Mouse (Mus musculus) lung, postnatal 0 days (tissue): ENCODE measurements at regions not wholly inside any gene's neighbourhood (a gene's known extent, or its start where the extent isn't known, plus 50 kb on each side); places are given as distances from the start of the nearest gene placed in this dataset.
A peak's percentile ranks its signal among the peaks of the same experiment; 100 is the strongest.

Source experiments
- ATAC-seq: fragments of 200-750 bp; cut with Nextera tagmentation; 2 replicates; pipeline ENCODE4 v1.8.0; 2017; ENCODE audit warnings: moderate library complexity
- DNase-seq: peaks from one replicate; pipeline ENCODE4 v3.0.0-alpha.2; 2016; ENCODE audit warnings: low spot score
- H3K27ac ChIP-seq: fragments of 300-500 bp; sonication (generic); 2 replicates; pipeline ENCODE4 v1.5.1; 2014; ENCODE audit warnings: antibody characterized with exemption, mild to moderate bottlenecking, low read length, mixed read lengths
- H3K27me3 ChIP-seq: fragments of 300-500 bp; sonication (generic); replicated peaks from 2 replicates; pipeline ENCODE4 v1.6.1; 2014; ENCODE audit warnings: low read length, mixed read lengths; ENCODE audit not compliant: insufficient read depth
- H3K36me3 ChIP-seq: fragments of 300-500 bp; sonication (generic); 2 replicates; pipeline ENCODE4 v1.6.1; 2014; ENCODE audit warnings: low read length, mixed read lengths; ENCODE audit not compliant: insufficient read depth
- H3K4me1 ChIP-seq: fragments of 300-500 bp; sonication (generic); 2 replicates; pipeline ENCODE4 v1.6.1; 2014; ENCODE audit warnings: antibody characterized with exemption, low read depth, low read length, mixed read lengths; ENCODE audit not compliant: insufficient read depth
- H3K4me2 ChIP-seq: fragments of 300-500 bp; sonication (generic); replicated peaks from 2 replicates; pipeline ENCODE4 v1.6.1; 2014; ENCODE audit warnings: low read depth, mild to moderate bottlenecking, low read length, moderate library complexity, mixed read lengths
- H3K4me3 ChIP-seq: fragments of 300-500 bp; sonication (generic); 2 replicates; pipeline ENCODE4 v1.5.1; 2014; ENCODE audit warnings: low read depth, low read length
- H3K9ac ChIP-seq: fragments of 300-500 bp; sonication (generic); replicated peaks from 2 replicates; pipeline ENCODE4 v1.6.1; 2014; ENCODE audit warnings: low read depth, mild to moderate bottlenecking
- H3K9me3 ChIP-seq: fragments of 300-500 bp; sonication (generic); 2 replicates; pipeline ENCODE4 v1.6.1; 2016; ENCODE audit warnings: low read length, mixed read lengths
- CTCF ChIP-seq: IDR thresholded peaks from 2 replicates; pipeline ENCODE4 v1.5.1; 2016; ENCODE audit warnings: antibody characterized with exemption, mild to moderate bottlenecking
- EP300 ChIP-seq: IDR thresholded peaks from 2 replicates; pipeline ENCODE4 v1.6.1; 2016; ENCODE audit warnings: antibody characterized with exemption, mild to moderate bottlenecking, control low read depth
- WGBS: fragments of 180-500 bp; shearing (Covaris S2); extraction: QIAGEN DNeasy Blood & Tissue Kit; methylation state at CpG from one replicate; pipeline ENCODE4 v1.1.7; 2014; 5-methylcytosine and 5-hydroxymethylcytosine counted together

- TF ChIP-seq EP300 = no peak
- no peak for TF ChIP-seq CTCF
- Histone ChIP-seq H3K4me1 (no peaks in the 10 kb centered on the region), H3K27me3 (no peaks in the 10 kb centered on the region), H3K4me3 (no peak overlapping the region), H3K36me3 (no peaks in the 10 kb centered on the region), H3K4me2 (no peak overlapping the region), H3K9ac (no peak overlapping the region), H3K9me3 (no peaks in the 10 kb centered on the region), H3K27ac (no peak overlapping the region)
- 70% methylated on average over 4 of the region's 4 CpGs for whole genome bisulfite sequencing
- DNase-seq (no peak), ATAC-seq (no peak)
Measured at GRCm38 (mm10) chr14:46260291-46260980, 118.8 kb upstream of the Gm15217 start.

- DNase-seq (no peak), ATAC-seq (no peak)
- H3K27me3 ChIP-seq = no peaks in the 10 kb centered on the region
- no peak for TF ChIP-seq EP300
- TF ChIP-seq CTCF = no peak
- H3K4me2 ChIP-seq = no peak overlapping the region
- no peaks in the 10 kb centered on the region for H3K36me3 ChIP-seq
- H3K9ac ChIP-seq = no peak overlapping the region
- WGBS = 93% methylated on average over 10 of the region's 10 CpGs
- H3K4me1 ChIP-seq = no peaks in the 10 kb centered on the region
- H3K4me3 ChIP-seq = no peak overlapping the region
- no peak overlapping the region for H3K27ac ChIP-seq
- H3K9me3 ChIP-seq = no peaks in the 10 kb centered on the region
Measured at GRCm38 (mm10) chr14:46275455-46275854, 103.8 kb upstream of the Gm15217 start.

DNA sequence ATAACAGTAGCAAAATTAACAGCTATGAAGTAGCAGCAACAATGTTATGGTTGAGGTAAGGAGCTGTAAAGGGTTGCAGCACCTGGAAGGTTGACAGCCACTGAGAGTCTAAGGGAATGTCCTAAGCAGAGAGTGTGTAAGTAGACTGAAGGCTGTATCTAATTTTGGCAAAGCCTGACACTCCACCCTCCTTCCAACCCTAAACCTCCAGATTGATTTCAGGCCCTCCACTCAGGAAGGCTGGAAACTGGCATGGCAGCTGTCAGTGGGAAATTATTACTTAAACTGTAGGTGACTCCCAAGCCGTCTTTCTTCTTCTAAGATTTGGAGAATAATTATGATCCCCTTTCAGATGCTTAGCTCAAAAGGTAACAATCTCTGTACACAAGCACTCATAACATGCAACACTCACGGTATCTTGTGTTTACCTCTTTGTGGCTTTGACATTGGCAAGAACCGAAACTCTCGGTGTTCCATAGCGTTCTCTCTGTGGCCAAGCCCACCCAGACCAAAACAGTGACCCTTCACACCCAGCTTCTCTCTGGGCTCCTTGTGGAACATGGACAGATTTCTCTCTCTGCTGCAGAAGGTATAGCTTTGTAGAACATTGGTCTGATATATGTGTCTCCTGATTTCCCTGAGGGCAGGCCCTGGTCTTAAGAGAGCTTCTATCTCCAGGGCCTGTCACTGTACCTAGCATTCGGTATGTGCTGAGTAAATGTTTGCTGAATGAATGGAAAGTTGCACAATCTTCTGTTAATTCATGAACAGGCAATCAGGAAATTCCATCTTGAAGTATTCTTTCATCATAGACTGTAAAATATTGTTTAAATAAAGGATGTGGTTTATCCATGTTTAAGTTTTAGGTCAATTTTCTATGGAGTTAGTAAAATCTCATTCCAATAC, 102.0 kb upstream of the Gm15217 start:
- no peak overlapping the region for H3K4me2 ChIP-seq
- H3K4me1 ChIP-seq = no peaks in the 10 kb centered on the region
- H3K36me3 ChIP-seq = no peaks in the 10 kb centered on the region
- no peaks in the 10 kb centered on the region for H3K27me3 ChIP-seq
- ATAC-seq = peak; percentile 65
- no peak overlapping the region for H3K9ac ChIP-seq
- no peaks in the 10 kb centered on the region for H3K9me3 ChIP-seq
- no peak overlapping the region for H3K4me3 ChIP-seq
- DNase-seq = peak; percentile 67
- TF ChIP-seq EP300 (peak; percentile 67; the same call in 1 of the 2 replicates), CTCF (no peak)
- no peak overlapping the region for H3K27ac ChIP-seq
- WGBS = 56% methylated on average over 6 of the region's 6 CpGs

DNA sequence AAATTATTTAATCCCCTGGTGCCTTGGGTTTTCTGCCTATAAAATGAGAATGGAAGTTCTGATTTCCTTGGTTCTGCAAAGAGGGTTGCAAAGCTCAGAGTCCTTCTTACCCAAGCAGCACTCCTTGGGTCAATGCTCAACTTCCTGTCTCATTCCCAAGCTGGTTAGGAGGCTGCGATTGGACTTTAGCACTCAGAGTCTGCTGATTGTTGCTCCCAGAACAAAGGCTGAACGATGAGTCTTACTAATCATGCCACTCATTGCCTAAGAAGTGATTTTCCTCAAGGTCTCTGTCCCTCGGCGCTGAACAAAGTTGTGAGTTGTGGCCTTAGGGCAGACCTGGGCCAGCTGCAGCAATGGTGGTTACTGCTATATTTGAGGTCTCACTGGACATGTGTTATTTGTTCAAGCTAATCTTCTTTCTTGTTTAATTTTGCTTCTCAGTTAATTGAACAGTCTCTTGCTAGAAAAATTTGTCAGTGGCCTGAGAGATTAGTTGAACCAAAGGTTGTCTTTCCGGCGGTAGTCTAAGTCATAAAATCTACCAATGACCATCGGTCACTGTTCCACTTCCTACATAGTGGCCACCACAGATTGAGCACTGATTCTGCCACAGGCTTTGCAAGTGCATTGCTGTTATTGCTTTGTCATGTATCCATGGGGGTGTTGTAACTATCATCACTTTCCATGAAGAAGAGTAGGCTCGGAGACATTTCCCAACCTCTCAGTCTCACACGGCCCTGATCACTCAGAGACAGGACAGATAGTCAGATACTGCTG, 101.2 kb upstream of the Gm15217 start:
- Histone ChIP-seq H3K36me3 (no peaks in the 10 kb centered on the region), H3K9ac (no peak overlapping the region), H3K4me2 (no peak overlapping the region), H3K27ac (no peak overlapping the region), H3K9me3 (no peaks in the 10 kb centered on the region), H3K27me3 (no peaks in the 10 kb centered on the region), H3K4me3 (no peak overlapping the region), H3K4me1 (no peaks in the 10 kb centered on the region)
- TF ChIP-seq CTCF (no peak), EP300 (no peak)
- no peak for ATAC-seq
- WGBS = 80% methylated on average over 9 of the region's 9 CpGs
- DNase-seq = peak; percentile 8

DNA sequence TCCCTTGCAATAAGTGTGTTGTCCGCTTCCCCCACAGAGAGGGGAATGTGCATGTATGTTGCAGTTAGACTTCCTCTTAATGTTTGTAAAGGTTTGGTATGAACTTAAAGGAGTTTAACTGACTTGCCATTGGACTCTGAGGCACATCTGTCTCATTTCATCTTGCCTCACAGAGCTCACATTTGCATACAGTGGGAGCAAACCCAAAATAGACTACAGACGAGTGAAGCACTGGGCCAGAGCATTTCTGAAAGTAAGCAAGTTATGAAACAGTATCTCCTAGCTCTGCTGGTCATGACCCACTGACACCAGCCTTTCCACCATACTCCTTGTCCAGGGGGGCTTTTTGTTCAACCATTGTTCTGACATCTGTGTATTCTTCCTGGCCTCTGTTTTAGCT, 86.8 kb upstream of the Gm15217 start:
- no peak overlapping the region for H3K4me2 ChIP-seq
- no peak overlapping the region for H3K27ac ChIP-seq
- peak; percentile 10 for DNase-seq
- H3K27me3 ChIP-seq = no peaks in the 10 kb centered on the region
- H3K9ac ChIP-seq = no peak overlapping the region
- no peaks in the 10 kb centered on the region for H3K36me3 ChIP-seq
- H3K4me3 ChIP-seq = no peak overlapping the region
- 44% methylated on average over 2 of the region's 2 CpGs for WGBS
- TF ChIP-seq EP300 = no peak
- no peak for ATAC-seq
- H3K4me1 ChIP-seq = no peaks in the 10 kb centered on the region
- H3K9me3 ChIP-seq = no peaks in the 10 kb centered on the region

DNA sequence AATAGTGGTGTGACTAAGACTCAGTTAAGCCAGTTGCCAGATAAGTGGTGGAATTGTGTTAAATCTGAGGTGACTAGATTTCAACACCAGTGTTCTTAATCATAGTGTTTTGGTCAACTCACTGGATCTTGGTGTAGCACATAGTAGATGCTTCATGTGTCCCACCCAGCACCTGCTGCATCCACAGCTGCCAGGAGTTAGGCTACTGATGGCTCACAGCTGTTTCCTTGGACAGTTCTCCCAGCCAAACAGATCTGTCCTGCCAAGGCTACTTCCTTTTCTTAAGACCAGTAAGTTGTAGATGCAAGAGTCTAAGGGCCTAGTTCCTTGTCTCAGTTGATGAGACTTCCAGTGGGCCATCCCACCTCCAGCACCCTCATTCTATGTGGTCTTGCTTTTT, 82.9 kb upstream of the Gm15217 start:
- no peak for TF ChIP-seq EP300
- TF ChIP-seq CTCF = no peak
- no peak for DNase-seq
- H3K4me3 ChIP-seq = no peak overlapping the region

More for the DNA sequence above, 82.9 kb upstream of the Gm15217 start:
- ATAC-seq = no peak
- H3K27ac ChIP-seq = no peak overlapping the region
- H3K4me2 ChIP-seq = no peak overlapping the region
- H3K9ac ChIP-seq = no peak overlapping the region
- H3K36me3 ChIP-seq = no peaks in the 10 kb centered on the region
- no peaks in the 10 kb centered on the region for H3K9me3 ChIP-seq
- H3K4me1 ChIP-seq = no peaks in the 10 kb centered on the region
- H3K27me3 ChIP-seq = no peaks in the 10 kb centered on the region
